Mouse (Mus musculus) ES-Bruce4 (cell line): ENCODE data around the gene Sec1. TPM values are rescaled to one million over a fixed set of nuclear protein-coding genes. Genes with fewer than 3 reads are reported as not detected.
A peak's percentile ranks its signal among the peaks of the same experiment; 100 is the strongest.

Source experiments
- H3K27ac ChIP-seq: 2 replicates; pipeline ENCODE4 v1.5.1; 2012; ENCODE audit warnings: low read length, inconsistent platforms; ENCODE audit not compliant: insufficient read depth
- H3K27me3 ChIP-seq: 2 replicates; pipeline ENCODE4 v1.6.1; 2012; ENCODE audit warnings: mild to moderate bottlenecking, low read length, inconsistent platforms; ENCODE audit not compliant: control insufficient read depth, poor library complexity, insufficient read depth, severe bottlenecking
- H3K36me3 ChIP-seq: 2 replicates; pipeline ENCODE4 v1.6.1; 2012; ENCODE audit warnings: inconsistent platforms, mild to moderate bottlenecking, low read length, moderate library complexity; ENCODE audit not compliant: control insufficient read depth, poor library complexity, insufficient read depth, severe bottlenecking
- H3K4me1 ChIP-seq: one replicate; pipeline ENCODE4 v1.8.1; 2011; ENCODE audit warnings: low read length; ENCODE audit not compliant: control insufficient read depth, insufficient read depth
- H3K4me3 ChIP-seq: 2 replicates; pipeline ENCODE4 v1.5.1; 2011; ENCODE audit warnings: low read depth, mild to moderate bottlenecking, low read length
- H3K9ac ChIP-seq: 2 replicates; pipeline ENCODE4 v1.6.1; 2012; ENCODE audit warnings: low read depth, mild to moderate bottlenecking, inconsistent platforms; ENCODE audit not compliant: poor library complexity, severe bottlenecking
- H3K9me3 ChIP-seq: replicated peaks from 2 replicates; pipeline ENCODE4 v1.6.1; 2012; ENCODE audit warnings: mild to moderate bottlenecking, low read length, inconsistent platforms; ENCODE audit not compliant: control insufficient read depth, poor library complexity, insufficient read depth, severe bottlenecking
- CTCF ChIP-seq: IDR thresholded peaks from one replicate; pipeline ENCODE4 v1.8.1; 2011; ENCODE audit warnings: low read depth, low read length
- EP300 ChIP-seq: IDR thresholded peaks from 2 replicates; pipeline ENCODE4 v1.6.1; 2011; ENCODE audit warnings: low read depth, low read length; ENCODE audit not compliant: insufficient read depth
- POLR2A ChIP-seq: IDR thresholded peaks from one replicate; pipeline ENCODE4 v1.8.1; 2011; ENCODE audit warnings: low read length; ENCODE audit not compliant: insufficient read depth
- polyA plus RNA-seq: library from polyadenylated mRNA; stranded (reverse); fragments of >200 nt; gene quantifications from 2 replicates; pipeline ENCODE4 v1.2.4, GENCODE M21; 2011; ENCODE audit warnings: low read depth; ENCODE audit not compliant: missing spikeins, insufficient read depth, insufficient read length

Sec1 gene
- polyA plus RNA-seq, 1 experiment: 1.4 TPM

GRCm38 (mm10) chr7:45638623-45639401, 55.4 kb downstream of the Sec1 start:
- H3K9me3 ChIP-seq: no peaks in the 10 kb centered on the region
- no peaks in the 10 kb centered on the region for H3K27me3 ChIP-seq
- no peak overlapping the region; the same call in 1 of the 2 replicates for H3K4me3 ChIP-seq
- no peaks in the 10 kb centered on the region for H3K4me1 ChIP-seq
- H3K36me3 ChIP-seq: no peaks in the 10 kb centered on the region
- H3K27ac ChIP-seq: no peak overlapping the region
- TF ChIP-seq CTCF: no peak
- TF ChIP-seq EP300: peak; percentile 46; the same call in 1 of the 2 replicates
- TF ChIP-seq POLR2A: peak; percentile 50
- H3K9ac ChIP-seq: peak overlapping the region; percentile 20; the same call in 1 of the 2 replicates

GRCm38 (mm10) chr7:45637710-45638109, 56.5 kb downstream of the Sec1 start:
- Histone ChIP-seq H3K36me3 (no peaks in the 10 kb centered on the region), H3K27ac (no peak overlapping the region), H3K9me3 (no peaks in the 10 kb centered on the region), H3K4me1 (no peaks in the 10 kb centered on the region), H3K27me3 (no peaks in the 10 kb centered on the region), H3K9ac (no peak overlapping the region), H3K4me3 (no peak overlapping the region)
- no peak for TF ChIP-seq POLR2A
- no peak for TF ChIP-seq EP300
- no peak for TF ChIP-seq CTCF

DNA sequence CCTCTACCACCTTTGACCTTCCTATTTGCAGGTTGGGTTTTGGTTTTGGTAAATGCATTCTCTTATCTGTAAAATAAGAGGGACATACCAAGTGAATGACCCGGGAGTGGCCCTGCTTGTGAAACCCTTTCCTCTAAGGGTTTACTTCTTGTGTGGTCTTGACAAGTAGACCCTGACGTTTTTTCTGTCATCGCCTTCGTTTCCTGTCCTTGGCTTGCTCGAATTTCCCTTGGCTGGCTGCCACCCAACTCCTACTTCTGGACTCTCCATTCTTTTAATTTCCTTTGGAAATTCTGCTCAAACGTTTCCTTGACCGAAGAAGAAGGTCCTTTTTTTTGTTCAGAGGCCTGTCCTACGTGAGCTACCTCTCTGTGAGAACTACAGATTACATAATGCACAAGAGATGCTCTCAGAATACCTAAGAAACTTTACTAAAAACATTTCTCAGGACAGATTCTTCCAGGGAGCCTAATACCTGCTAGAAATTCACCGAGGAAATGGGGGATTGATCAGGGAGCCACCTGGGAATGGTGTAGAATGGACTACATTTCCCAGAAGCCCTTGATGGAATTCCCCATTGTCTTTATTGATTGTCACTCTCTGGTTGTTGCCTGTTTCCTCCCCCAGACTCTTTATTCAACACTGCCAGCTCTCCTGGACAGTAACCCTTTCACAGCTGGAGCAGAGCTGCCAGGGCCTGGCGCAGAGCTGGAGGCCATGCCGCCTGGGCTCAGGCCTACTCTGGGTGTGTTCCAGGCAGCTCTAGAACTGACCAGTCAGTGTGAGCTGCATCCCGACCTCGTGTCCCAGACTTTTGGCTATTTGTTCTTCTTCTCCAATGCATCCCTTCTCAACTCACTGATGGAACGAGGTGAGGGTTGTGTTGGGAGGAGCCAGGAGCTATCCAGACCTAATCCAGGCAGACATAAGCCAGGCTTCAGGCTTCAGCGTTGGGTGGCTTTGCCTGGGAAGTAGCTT, 58.2 kb downstream of the Sec1 start:
- peaks cover 5% of the 10 kb centered on the region for H3K4me1 ChIP-seq
- TF ChIP-seq CTCF (no peak), POLR2A (no peak), EP300 (no peak)
- no peak overlapping the region for H3K9ac ChIP-seq
- H3K4me3 ChIP-seq: no peak overlapping the region
- H3K27ac ChIP-seq: no peak overlapping the region
- H3K27me3 ChIP-seq: no peaks in the 10 kb centered on the region
- H3K9me3 ChIP-seq: no peaks in the 10 kb centered on the region
- H3K36me3 ChIP-seq: no peaks in the 10 kb centered on the region

- Histone ChIP-seq H3K4me1 (peaks cover 5% of the 10 kb centered on the region), H3K9ac (no peak overlapping the region), H3K36me3 (no peaks in the 10 kb centered on the region), H3K9me3 (no peaks in the 10 kb centered on the region), H3K27me3 (no peaks in the 10 kb centered on the region), H3K27ac (no peak overlapping the region), H3K4me3 (no peak overlapping the region)
- TF ChIP-seq CTCF (no peak), EP300 (no peak), POLR2A (no peak)
Observed at GRCm38 (mm10) chr7:45634946-45635681, 59.1 kb downstream of the Sec1 start.

GRCm38 (mm10) chr7:45632499-45632898, 61.7 kb downstream of the Sec1 start:
- H3K4me1 ChIP-seq: peaks cover 5% of the 10 kb centered on the region
- no peaks in the 10 kb centered on the region for H3K9me3 ChIP-seq
- H3K9ac ChIP-seq: peak overlapping the region; percentile 86
- peak; percentile 21 for TF ChIP-seq CTCF
- TF ChIP-seq POLR2A: no peak
- peak overlapping the region; percentile 48 for H3K4me3 ChIP-seq
- no peaks in the 10 kb centered on the region for H3K36me3 ChIP-seq
- no peaks in the 10 kb centered on the region for H3K27me3 ChIP-seq
- H3K27ac ChIP-seq: no peak overlapping the region
